Mouse (Mus musculus) embryo, embryonic 11.5 days (tissue): ENCODE measurements at regions not wholly inside any gene's neighbourhood (a gene's known extent, or its start where the extent isn't known, plus 50 kb on each side); places are given as distances from the start of the nearest gene placed in this dataset.
"Not testable (repeated sequence)": the region's sequence is repeated elsewhere in the genome, so short reads cannot be mapped to it uniquely, and the experiment has no call there.

Experiments
- DNase-seq: peaks from one replicate; pipeline ENCODE4 v3.0.0-alpha.2; 2012; ENCODE audit warnings: low read depth, low spot score

GRCm38 (mm10) chr17:82909189-82909588, 305.9 kb upstream of the Pkdcc start:
- DNase-seq = no peak

GRCm38 (mm10) chr17:82922986-82923385, 292.1 kb upstream of the Pkdcc start:
- DNase-seq = not testable (repeated sequence)

- DNase-seq = no peak
Observed at GRCm38 (mm10) chr17:82925751-82926150, 289.3 kb upstream of the Pkdcc start.

GRCm38 (mm10) chr17:82927681-82928080, 287.4 kb upstream of the Pkdcc start:
- no peak for DNase-seq

GRCm38 (mm10) chr17:82929511-82929910, 285.6 kb upstream of the Pkdcc start:
- no peak for DNase-seq

GRCm38 (mm10) chr17:82930738-82931137, 284.4 kb upstream of the Pkdcc start:
- no peak for DNase-seq

GRCm38 (mm10) chr17:82931476-82931875, 283.6 kb upstream of the Pkdcc start:
- DNase-seq = no peak

- no peak for DNase-seq
Observed at GRCm38 (mm10) chr17:82936836-82937235, 278.3 kb upstream of the Pkdcc start.

GRCm38 (mm10) chr17:82946083-82946482, 269.0 kb upstream of the Pkdcc start:
- no peak for DNase-seq

- DNase-seq = no peak
Observed at GRCm38 (mm10) chr17:82949794-82950193, 265.3 kb upstream of the Pkdcc start.

- DNase-seq = no peak
Observed at GRCm38 (mm10) chr17:82950268-82950667, 264.8 kb upstream of the Pkdcc start.

- peak; percentile 54 for DNase-seq
Observed at GRCm38 (mm10) chr17:82957409-82957808, 257.7 kb upstream of the Pkdcc start.

- DNase-seq = no peak
Observed at GRCm38 (mm10) chr17:82963374-82963773, 251.7 kb upstream of the Pkdcc start.

- DNase-seq = no peak
Observed at GRCm38 (mm10) chr17:82999710-83000109, 215.4 kb upstream of the Pkdcc start.

GRCm38 (mm10) chr17:83000411-83000810, 214.7 kb upstream of the Pkdcc start:
- no peak for DNase-seq

GRCm38 (mm10) chr17:83001567-83001966, 213.5 kb upstream of the Pkdcc start:
- DNase-seq = peak; percentile 16

GRCm38 (mm10) chr17:83010845-83011244, 204.2 kb upstream of the Pkdcc start:
- peak; percentile 32 for DNase-seq

- no peak for DNase-seq
Observed at GRCm38 (mm10) chr17:83015656-83016055, 199.4 kb upstream of the Pkdcc start.

GRCm38 (mm10) chr17:83016936-83017335, 198.2 kb upstream of the Pkdcc start:
- no peak for DNase-seq

GRCm38 (mm10) chr17:83019267-83019666, 195.8 kb upstream of the Pkdcc start:
- DNase-seq = no peak

GRCm38 (mm10) chr17:83020576-83020975, 194.5 kb upstream of the Pkdcc start:
- DNase-seq = no peak

GRCm38 (mm10) chr17:83025340-83025816, 189.7 kb upstream of the Pkdcc start:
- peak; percentile 84 for DNase-seq

- no peak for DNase-seq
Observed at GRCm38 (mm10) chr17:83034914-83035573, 180.0 kb upstream of the Pkdcc start.

- no peak for DNase-seq
Observed at GRCm38 (mm10) chr17:83035574-83035918, 179.5 kb upstream of the Pkdcc start.
